Mouse (Mus musculus) cortical plate, adult 2 months (tissue): Measurements from ENCODE around the gene Sdhaf4.

Source experiments
- CTCF ChIP-seq: fragments of 200-500 bp; IDR thresholded peaks from 2 replicates; pipeline ENCODE4 v1.5.1; 2011; ENCODE audit warnings: mild to moderate bottlenecking, control low read depth, low read length; ENCODE audit not compliant: insufficient read depth; ENCODE audit errors: extremely low read depth
- POLR2A ChIP-seq: fragments of 200-500 bp; IDR thresholded peaks from 2 replicates; pipeline ENCODE4 v1.6.1; 2011; ENCODE audit warnings: mild to moderate bottlenecking, low read length, control low read depth; ENCODE audit not compliant: insufficient read depth; ENCODE audit errors: extremely low read depth

DNA sequence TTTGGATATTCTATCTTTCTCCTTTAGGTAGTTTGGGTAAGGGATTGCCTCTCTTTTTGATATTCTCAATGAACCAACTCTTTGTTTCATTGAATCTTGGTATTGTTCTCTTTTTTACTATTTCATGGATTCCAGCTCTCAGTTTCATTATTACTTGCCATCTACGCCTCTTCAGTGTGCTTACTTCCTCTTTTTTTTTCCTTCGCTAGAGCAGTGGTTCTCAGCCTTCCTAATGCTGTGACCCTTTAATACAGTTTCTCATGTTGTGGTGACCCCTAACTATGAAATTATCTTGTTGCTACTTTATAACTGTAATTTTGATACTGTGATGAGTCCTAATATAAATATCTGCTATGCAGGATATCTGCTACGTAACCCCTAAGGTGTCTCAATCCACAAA, 22.3 kb downstream of the Sdhaf4 start:
- no peak for TF ChIP-seq CTCF
- TF ChIP-seq POLR2A = no peak
